Mouse (Mus musculus): ENCODE data around the gene Gm2663.
"Not testable (repeated sequence)": the region's sequence is repeated elsewhere in the genome, so short reads cannot be mapped to it uniquely, and the experiment has no call there.

The Gm2663 gene

DNA sequence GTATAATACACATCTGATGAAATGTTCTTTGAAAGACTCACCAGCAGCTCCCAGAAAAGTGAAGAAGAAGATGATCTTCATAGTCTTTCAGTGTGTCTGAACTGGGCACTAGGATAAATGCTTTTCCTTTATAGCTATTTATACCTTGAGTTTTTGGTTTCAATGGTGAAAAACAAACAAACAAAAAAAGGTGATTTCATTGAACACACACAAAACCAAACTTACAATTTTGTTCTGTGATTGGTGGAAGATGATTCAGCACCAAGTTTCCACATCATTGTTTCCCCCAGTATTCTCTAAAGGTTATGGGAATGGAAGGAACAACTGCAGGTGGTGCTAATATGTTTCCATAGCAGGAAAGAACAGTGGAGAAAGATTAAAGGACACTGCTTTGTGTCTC lies at the start of gene Gm2663:
Gene Gm2663, minus strand, starts transcription at position 101 of the 400 bp plus-strand sequence.
- not testable (repeated sequence) for DNase-seq (ENCODE audit: extremely low spot score)

DNA sequence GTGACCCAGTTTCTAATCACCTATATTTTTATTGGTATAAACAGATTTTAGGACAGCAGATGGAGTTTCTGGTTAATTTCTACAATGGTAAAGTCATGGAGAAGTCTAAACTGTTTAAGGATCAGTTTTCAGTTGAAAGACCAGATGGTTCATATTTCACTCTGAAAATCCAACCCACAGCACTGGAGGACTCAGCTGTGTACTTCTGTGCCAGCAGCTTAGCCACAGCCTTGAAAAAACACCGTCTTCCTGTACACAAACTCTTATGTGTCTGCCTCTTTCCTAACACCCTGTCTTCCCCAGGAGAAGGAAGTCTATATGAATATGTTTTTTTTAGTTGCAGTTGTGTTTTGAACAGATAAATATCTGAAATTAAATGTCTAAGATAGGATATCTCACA lies 49.3 kb upstream of the Gm2663 start:
- no peak for DNase-seq (ENCODE audit: extremely low spot score)

DNA sequence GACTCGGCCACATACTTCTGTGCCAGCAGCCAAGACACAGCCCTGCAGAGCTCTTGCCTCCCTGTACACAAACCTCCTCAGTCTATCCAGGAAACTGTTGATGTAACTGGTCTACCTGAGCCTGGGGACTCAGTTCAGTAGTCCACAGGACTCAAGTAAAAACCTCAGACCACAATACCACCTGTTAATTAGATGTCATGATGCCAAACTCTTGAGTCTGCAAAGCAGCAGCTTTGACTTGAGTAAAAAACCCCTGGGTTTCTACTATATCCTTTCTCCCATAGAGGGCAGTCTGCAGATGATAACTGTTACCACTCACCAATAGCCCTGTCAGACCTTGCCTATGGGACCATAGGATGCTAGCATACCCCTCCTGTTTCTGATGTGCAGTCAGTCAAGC lies 48.7 kb upstream of the Gm2663 start:
- DNase-seq (ENCODE audit: extremely low spot score), result no peak

DNA sequence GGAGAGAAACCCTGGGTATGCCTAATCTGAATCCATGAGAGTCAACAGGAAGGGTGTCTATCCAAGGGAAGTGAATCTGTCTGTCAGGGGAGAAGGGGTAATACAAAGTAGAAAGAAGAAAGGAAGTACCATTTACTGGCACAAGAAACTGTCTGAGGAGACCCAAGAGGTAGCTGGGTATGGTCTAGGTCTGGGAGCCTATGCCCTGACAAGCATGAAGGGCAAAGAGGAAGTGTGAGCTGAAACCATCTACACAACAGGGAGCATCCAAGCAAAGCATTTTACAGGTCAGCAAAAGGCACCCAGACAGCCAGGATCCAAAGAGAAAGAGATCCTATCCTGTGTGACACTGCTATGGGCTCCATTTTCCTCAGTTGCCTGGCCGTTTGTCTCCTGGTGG lies 47.9 kb upstream of the Gm2663 start:
- DNase-seq (ENCODE audit: extremely low spot score), result no peak

DNA sequence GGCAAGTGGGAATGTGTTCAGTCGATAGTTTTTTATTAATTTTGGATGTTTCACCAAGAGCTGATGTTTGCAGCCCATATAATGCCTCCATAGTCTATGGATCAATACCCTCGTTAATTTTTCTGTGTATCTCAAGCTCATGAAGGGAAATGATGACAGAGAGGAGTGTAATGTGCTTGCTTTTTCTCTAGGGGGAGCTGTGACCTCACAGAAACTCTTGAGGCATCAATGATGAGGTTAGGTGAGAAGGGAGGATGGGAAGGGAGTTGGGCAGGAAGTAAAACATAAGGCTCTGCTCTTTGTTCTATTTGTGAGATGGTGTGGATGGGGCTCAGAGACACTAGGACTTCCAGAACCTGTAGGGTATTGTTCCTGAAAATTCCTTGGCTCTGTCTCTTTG lies 47.3 kb upstream of the Gm2663 start:
- no peak for DNase-seq (ENCODE audit: extremely low spot score)

DNA sequence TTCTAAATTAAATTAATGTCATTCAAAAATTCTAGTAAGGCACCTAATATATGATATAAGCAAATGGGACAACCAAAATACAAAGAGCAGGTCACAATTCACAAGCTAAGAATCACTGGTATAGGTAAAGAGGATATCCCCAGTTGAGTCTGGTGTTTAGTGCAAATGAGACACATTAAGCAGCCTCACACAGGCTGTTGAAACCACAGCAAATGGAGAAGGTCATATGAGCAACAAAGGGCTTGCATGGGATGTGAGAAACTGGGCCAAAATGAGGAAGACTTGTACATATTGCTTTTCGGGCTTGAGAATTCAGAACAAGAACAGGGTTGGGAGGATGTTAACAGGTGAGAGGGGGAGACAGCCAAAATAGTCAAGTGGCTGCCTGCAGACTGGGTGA lies 45.5 kb upstream of the Gm2663 start:
- no peak for DNase-seq (ENCODE audit: extremely low spot score)

DNA sequence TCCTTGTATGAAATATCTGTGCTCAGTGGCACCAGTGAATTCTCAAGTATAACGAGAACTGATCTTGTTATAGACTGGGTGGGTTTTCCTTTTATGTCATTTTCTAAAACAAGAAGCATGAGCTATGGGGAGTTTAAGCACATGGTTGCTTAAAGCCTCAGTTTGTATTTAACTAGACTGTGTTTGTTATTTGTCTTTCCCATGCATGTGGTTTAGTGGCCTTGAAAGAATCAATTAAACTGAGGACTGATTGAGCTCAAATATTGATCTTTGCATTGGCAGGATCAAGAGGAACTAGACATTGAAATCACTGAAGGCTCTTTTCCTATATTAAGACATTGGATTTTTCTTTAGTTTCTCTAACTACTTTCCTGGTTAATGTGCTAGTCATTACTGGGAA lies 45.0 kb upstream of the Gm2663 start:
- DNase-seq (ENCODE audit: extremely low spot score), result no peak

DNA sequence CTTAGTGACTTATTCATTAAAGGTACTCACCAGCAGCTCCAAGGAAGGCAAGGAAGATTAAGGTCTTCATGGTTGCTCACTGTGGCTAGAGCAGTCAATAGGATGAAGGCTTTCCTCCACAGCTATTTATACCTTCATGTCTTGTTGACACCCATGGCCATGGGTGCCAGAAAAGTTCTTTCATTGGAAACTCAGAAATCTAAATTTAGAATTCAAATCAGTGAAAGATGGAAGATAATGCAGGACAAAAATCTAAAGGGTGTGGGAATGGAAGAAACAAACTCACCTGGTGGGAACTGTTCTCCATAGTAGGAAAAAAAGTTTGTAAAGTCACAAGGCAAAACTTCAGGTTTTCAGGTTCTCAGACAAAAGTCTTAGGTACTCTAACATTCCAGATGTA lies 36.1 kb upstream of the Gm2663 start, which contains the start of gene 2210010C04Rik:
Gene 2210010C04Rik, minus strand, starts transcription at position 101 of the 400 bp plus-strand sequence.
- DNase-seq (ENCODE audit: extremely low spot score), result no peak

DNA sequence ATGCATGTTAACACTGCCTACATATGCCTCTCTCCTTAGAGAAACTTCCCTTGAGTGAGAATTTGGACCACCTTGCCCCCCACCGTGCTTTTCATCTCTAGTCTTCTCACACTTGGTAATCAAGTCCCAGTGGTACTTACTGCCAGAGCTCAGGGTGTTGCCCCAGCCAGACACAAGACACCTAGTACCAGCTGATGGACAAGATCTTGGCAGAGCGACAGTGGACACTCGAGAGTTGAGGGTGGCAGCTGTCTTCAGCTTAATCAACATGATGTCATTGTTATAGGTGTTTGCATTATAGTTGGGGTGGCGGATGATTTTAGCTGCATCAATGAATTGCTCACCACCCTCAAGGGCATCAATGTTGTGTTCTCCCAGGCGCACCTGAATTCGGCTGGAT lies 33.5 kb upstream of the Gm2663 start:
- no peak for DNase-seq (ENCODE audit: extremely low spot score)

DNA sequence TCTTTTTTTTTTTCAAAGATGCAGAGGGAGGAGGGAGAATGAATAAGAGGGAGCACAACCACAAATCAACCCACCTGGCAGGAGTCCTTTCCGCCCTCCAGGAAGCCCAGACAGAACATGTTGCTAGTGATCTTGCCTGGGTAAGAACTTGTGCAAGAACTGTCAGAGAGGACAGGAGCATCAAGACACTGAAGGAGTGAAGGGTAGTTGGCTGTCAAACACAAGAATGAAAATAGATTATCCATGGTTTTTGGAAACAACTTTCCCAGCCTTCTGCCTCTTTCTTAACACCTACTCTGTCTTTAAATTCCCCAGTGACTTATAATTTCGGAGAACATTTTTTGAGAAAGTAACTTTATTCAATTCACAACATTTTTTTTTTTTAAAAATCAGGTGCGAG lies 33.0 kb upstream of the Gm2663 start:
- no peak for DNase-seq (ENCODE audit: extremely low spot score)

DNA sequence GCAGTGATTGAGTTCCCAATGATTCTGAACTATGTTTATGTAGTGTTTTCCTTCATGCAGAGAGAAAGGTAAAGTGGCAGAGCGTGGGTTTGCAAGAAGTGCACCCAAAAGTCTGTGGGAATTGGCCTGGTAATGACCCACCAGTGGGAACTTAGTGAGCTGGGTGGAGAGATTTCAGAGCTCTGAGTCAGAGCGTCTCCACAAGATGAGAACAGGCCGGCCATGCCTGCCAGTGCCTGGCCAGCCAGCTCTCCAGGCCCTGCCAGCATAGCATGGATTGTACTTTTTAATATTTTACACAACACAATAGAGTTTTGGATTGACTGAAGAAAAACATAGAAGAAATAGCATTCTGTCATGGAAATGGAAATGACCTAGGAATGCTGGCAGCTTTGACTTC lies 31.5 kb upstream of the Gm2663 start:
- no peak for DNase-seq (ENCODE audit: extremely low spot score)

DNA sequence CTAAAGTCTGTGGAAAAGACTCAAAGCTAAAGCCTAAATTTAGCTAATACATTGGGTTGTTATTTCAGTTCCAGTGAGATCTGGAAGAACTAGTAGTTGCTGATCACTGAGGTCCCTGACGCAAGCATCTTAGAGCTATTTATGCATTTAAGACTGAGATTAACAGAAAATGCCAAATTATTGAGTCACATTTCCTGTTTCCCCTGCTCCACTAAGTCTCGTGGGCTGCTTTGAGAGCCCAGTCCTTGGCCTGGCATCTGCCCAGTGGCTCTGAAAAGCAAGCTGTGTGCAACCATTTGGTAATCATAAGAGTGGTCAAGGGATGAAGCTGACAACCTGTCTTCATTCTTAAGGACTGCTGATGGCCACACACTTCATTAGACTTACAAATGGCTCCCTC lies 27.8 kb upstream of the Gm2663 start:
- DNase-seq (ENCODE audit: extremely low spot score), result no peak

DNA sequence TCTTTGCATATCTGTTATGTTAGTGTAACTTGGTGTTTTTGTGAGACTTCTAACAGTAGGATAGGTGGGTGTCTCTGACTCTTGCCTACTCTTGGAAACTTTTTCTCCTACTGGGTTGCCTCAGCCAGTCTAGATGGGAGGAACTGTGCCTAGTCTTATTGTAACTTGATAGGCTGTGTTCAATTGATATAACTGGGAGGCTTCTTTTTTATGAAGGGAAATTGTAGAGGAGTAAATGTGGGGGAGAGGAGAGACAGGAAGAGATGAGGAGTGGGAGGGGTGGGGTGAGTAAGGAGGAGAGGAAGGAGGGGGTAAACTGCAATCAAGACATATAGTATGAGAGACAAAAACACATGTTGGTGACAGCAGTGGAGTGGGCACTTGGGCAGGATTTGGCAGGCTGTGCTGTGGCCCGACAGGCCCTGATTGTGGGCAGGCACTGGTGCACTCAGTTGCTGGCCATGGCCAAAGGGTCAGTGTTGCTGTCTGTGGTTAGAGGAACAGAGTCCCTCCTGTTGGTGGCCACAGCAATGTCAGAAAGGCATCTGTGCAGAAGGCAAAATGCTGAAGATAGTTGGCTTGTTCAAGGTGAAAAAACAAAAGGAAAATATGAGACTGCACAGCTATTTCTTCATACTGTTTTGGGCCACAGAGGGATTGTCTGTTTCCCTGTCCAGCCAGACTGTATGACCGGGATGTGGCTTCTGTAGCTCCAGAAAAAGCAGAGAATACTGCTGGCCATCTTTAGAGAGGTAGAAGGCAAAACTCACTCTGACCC lies 26.8 kb upstream of the Gm2663 start:
- no peak for DNase-seq (ENCODE audit: extremely low spot score)

DNA sequence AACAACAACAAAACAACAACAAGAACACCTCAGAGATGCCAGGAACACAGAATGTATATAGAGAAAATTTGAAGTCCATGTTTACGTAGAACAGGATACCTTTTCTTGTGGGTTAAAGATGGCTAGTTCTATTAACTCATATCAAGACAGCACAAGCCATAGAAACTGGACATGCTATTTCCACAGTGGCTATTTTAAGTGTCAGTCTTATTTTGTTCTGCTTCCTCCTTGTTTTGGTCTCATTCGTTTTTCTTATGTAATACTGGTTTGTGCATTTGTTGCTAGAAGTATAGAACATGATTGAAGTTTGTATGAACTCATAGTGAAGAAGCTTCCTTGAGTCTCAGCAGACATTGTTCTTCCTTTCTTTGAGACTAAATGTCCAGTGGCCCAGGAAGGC lies 19.9 kb upstream of the Gm2663 start:
- no peak for DNase-seq (ENCODE audit: extremely low spot score)

DNA sequence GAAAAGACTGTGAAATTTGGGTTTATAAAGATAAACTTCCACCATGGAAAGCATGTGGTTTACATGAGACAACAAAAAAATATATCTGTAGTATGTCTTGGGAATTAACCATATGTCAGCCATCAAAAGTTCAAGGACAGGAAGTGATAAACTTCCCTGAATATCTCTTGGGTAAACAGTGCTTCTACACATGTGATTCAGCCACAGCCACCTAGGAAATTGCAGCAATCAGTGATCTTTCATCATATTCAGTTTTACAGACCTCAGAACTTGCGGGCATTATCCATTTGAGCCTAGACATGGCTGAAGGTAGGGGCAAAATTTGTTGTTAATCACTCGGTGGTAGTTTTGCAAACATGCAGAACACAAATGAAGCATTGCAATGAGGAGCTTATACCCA lies 19.4 kb upstream of the Gm2663 start:
- no peak for DNase-seq (ENCODE audit: extremely low spot score)

DNA sequence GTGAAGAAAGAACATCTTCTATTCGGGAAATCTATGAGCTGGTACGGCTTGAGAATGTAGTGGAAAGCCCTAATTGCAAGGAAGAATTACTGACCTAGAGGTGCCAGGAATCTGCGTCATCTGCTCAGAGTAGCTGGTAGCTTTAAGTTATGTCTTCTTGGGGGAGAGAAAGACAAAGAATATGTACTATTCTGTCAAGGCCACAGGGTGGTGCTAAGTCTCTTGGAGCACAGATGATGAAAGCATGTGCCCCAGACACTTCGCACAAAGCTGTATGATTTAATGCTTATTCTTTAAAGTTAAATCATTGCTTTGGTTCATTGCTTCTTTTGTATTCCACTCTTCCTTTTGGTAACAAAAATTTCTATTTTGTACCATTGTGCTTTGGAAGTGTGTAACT lies 15.8 kb upstream of the Gm2663 start:
- no peak for DNase-seq (ENCODE audit: extremely low spot score)

DNA sequence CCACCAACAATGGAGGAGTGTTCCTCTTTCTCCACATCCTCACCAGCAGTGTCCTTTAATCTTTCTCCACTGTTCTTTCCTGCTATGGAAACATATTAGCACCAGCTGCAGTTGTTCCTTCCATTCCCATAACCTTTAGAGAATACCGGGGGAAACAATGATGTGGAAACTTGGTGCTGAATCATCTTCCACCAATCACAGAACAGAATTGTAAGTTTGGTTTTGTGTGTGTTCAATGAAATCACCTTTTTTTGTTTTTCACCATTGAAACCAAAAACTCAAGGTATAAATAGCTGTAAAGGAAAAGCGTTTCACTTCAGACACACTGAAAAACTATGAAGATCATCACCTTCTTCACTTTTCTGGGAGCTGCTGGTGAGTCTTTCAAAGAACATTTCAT lies 34.8 kb downstream of the Gm2663 start, which contains the start of gene 1810009J06Rik:
Gene 1810009J06Rik, plus strand, starts transcription at position 301 of the 400 bp plus-strand sequence.
- not testable (repeated sequence) for DNase-seq (ENCODE audit: extremely low spot score)

DNA sequence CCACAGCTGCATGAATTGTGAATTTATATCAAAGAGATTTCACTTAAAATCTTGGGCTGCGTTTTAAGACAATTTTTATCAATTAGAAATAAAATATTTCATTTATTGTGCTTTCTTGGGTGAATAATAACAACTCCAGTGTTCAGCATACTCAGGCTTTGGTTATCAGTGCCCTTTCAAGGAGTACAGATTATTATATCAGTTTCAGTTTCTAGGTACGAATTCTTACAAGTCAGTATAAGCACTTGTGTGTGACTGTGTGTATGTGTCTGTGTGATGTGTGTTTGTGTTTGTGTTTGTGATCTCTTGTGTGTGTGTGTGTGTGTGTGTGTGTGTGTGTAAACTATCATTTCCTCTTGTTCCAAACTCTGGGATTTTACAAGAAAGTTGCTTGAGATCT lies 45.6 kb downstream of the Gm2663 start:
- DNase-seq (ENCODE audit: extremely low spot score), result no peak

DNA sequence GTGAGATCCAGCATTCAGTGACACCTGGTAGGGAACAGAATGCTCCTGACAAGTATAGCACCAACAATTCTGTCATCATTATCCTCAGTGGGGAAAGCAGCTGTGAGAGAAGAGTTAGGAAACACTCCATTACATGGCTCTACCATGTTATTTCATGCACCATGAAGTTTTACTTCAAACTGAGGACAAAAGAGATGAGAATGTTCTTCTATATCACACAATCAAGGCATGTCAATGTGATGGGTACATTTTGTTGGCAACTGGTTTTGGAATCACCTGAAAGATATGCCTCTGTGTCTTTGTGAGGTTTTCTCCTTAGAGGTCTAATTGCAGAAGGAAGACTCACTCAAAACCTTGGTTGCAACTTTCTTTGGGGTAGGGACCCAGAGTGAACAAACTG lies 47.5 kb downstream of the Gm2663 start, which contains the start of gene Gm4744:
Gene Gm4744, minus strand, starts transcription at position 101 of the 400 bp plus-strand sequence.
- DNase-seq (ENCODE audit: extremely low spot score), result no peak

Measured in embryo, embryonic 9.5 days (tissue).